Mouse (Mus musculus): ENCODE data around the gene Zfp991.
"Not testable (repeated sequence)": the region's sequence is repeated elsewhere in the genome, so short reads cannot be mapped to it uniquely, and the experiment has no call there.

DNA sequence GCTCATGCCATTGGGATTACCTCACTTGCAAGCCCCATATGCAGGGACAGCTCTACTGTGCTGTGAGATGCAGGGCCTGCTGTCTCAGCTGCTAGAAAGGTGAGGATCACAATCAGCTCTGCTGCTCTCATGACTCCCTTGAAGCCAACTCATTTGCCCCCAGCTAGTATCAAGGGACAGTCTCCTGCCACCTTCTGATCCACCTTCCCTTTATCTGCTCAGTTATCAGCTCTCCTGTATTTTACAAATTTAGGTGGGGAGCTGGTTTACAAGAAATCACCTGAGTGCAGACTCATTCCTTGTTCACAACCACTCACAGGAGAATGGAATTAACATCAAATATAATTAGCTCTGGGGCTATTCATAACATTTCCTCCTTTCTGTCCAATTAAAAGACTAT, 8.0 kb upstream of the Zfp991 start:
- not testable (repeated sequence) for TF ChIP-seq CTCF (IDR thresholded peaks at IDR 0.05; ENCODE audit: borderline replicate concordance, extremely low read depth, insufficient read depth, insufficient read length); POLR2A (IDR thresholded peaks at IDR 0.05; ENCODE audit: borderline replicate concordance, extremely low read depth, insufficient read depth, insufficient read length, poor library complexity, severe bottlenecking)

Data from brain, embryonic 14.5 days (tissue).